Mouse (Mus musculus) left cerebral cortex, adult 2 months (tissue): ENCODE data around the gene Serpine2. TPM values are rescaled to one million over a fixed set of nuclear protein-coding genes. Genes with fewer than 3 reads are reported as not detected.

ENCODE experiments used
- DNase-seq, 2 experiments: peaks; one replicate each; pipeline ENCODE4 v3.0.0; 2021 to 2022; ENCODE audit warnings: low spot score in 2 of 2, mixed read lengths in 1 of 2; ENCODE audit errors: extremely low spot score in 1 of 2
- H3K27ac ChIP-seq: fragments of 200-600 bp; 2 replicates; pipeline ENCODE4 v1.8.1; 2022
- H3K4me3 ChIP-seq: fragments of 200-600 bp; 2 replicates; pipeline ENCODE4 v1.8.1; 2022
- CTCF ChIP-seq: fragments of 200-600 bp; IDR thresholded peaks from 2 replicates; pipeline ENCODE4 v1.8.1; 2022; ENCODE audit warnings: antibody characterized with exemption, mild to moderate bottlenecking, moderate library complexity
- intact Hi-C: fragments of 180-260 bp; cut with DNase I; formaldehyde crosslinking; loops from one replicate; pipeline ENCODE4 v1.15.1; 2025
- total RNA-seq, 2 experiments: library from RNA; stranded (reverse); gene quantifications; 2 replicates each; pipeline ENCODE4 v1.2.3; 2021

Gene Serpine2
- total RNA-seq, 2 experiments from 2014 or later: 134 to 141 TPM

DNA sequence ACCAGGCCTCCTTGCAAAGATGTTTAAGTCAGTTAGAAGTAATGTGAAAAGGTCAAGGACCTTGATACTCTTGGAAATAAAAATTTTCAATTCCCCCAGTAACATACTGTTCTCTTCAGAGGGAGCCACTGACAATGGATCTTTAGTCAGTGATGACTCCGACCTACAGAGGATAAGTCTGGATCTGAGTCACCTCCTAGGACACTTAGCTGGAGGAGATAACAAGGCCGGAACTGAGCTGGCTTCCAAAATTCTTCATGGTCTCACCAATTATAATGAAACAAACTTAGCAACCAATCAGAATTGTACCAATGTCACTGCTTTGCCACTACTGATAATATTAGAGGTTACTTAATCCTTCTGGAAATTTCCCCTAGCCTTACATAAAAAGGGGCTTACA lies 96.9 kb downstream of the Serpine2 start:
- intact Hi-C loops: no loop called here
- TF ChIP-seq CTCF: no peak
- Histone ChIP-seq H3K27ac (no peak overlapping the region), H3K4me3 (no peak overlapping the region)
- no peak for DNase-seq

DNA sequence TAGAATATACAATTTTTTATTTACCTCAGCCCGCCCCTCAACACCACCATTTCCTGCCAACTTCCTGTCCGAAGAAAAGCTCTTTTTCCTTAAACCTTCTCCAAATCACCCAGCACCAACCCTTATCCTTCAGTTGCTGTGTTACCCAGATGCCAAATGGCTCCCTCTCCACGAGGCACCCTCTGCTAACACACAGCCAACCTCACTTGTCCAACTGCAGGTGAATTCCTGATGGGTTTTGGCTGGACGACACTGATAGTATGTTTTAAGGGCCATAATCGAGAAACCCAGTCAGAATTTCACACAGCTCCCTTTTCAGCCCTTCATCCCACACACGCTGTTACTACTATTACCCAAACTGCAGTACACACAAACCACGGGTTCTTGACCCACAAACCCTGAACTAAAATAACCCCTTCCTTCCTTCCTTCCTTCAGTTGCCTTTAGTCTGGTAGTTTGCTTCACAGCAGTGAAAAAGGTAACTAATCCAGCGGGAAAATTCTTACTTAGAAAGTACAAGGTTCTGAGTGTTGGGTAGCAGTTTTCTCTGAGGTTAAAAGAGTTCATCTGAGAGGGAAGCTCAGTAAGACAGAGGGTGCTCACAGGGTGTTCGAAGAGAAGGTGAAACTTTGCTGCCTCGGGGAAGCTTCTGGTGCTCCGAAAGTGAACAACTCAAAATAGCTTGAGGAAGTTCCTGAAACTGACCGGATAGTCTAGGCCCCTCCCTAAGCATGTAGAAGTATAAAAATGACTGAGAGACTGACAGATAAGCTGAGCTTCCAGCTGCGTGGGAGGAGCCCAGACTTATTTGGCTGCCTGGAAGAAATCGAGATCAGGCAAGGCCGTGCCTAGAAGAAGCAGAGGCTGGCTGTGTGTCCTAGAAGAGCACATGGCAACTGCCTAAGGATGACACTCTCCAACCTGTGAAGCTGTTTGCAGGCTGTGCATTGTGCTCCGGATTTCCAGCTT lies 98.4 kb downstream of the Serpine2 start:
- no peak for DNase-seq
- peak overlapping the region; percentile 98; the same call in 1 of the 2 replicates for H3K4me3 ChIP-seq
- TF ChIP-seq CTCF: no peak
- no peak overlapping the region for H3K27ac ChIP-seq
- intact Hi-C loops: no loop called here

DNA sequence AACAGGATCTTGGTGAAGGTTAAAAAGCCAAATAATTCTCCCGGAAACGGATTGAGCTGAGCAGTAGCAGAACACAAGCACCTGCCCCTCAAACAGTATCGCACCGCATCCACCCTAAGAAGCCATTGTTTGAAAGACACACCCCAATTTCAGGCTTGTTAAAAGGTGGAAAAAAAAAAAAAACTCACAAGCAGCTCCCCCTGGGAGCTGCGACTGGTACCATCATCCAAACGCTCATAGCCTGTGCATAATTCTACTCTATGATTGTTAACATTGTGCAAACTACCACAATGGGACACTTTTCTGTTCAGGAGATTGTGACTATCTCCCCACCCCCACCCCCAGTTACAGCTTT lies 99.1 kb downstream of the Serpine2 start:
- intact Hi-C loops: no loop called here
- no peak overlapping the region for H3K27ac ChIP-seq
- no peak for DNase-seq
- peak overlapping the region; percentile 98 for H3K4me3 ChIP-seq
- no peak; the same call in 1 of the 2 replicates for TF ChIP-seq CTCF

DNA sequence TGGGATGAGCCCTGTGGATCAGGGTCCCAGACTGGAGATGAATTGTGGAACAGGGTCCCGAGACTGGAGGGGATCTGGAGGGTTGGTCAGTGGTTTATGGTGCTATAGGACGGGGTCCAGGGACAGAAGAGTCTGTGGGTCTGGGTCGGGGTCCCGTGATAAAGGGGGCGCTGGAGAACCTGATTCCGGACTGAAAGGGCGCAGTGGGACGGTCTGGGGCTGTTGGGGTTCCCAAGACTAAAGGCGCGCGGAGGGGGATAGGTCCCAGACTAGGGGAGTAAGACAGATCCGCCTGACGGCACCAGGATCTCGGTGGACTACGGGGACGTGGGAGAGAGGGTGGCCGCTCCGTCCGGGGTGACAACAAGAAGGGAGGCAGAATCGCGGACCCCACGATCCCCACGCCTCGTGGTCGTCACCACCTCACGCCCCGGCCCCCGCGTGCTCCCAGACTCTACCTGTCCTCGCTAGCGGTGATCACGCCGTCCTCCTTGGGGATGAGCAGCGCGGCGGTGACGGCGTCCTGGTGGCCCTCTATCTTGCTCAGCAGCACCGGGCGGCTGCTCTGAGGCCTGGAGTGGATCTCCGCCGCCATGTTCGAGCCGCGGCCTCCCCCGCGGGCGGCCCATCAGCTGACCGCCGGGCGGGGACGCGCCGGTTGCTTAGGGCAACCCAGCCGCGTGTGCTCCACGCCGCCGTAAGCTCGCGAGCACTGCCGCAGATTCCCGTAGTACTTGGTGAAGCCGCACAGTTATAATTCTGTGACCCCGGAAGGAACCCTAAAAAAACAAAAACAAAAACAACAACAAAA lies 99.7 kb downstream of the Serpine2 start:
- intact Hi-C loops: no loop called here
- DNase-seq: peak; percentile 85 to 86
- Histone ChIP-seq H3K27ac (peak overlapping the region; percentile 97), H3K4me3 (peak overlapping the region; percentile 98)
- TF ChIP-seq CTCF: no peak

DNA sequence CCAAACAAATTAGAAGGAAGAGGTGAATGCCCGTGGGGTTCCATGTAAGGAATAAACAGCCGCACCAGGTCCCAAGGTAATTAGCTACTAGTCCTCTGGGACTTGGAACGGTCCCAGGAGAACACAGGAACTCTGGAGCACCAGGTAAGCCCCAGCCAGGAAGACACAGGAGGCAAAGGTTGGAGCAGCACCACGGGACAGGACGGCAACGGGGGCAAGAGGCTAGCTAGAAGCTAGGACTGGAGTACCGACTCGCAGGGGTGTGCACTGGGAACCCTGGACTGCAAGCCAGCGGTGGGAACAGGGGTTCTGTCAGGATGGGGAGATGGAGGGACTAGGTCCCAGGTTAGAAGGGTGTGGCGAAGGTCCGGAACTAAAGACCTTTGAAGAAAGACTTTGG lies 100.3 kb downstream of the Serpine2 start:
- Histone ChIP-seq H3K27ac (peak overlapping the region; percentile 97), H3K4me3 (peak overlapping the region; percentile 98)
- TF ChIP-seq CTCF: no peak
- intact Hi-C loops: no loop called here
- DNase-seq: no peak

DNA sequence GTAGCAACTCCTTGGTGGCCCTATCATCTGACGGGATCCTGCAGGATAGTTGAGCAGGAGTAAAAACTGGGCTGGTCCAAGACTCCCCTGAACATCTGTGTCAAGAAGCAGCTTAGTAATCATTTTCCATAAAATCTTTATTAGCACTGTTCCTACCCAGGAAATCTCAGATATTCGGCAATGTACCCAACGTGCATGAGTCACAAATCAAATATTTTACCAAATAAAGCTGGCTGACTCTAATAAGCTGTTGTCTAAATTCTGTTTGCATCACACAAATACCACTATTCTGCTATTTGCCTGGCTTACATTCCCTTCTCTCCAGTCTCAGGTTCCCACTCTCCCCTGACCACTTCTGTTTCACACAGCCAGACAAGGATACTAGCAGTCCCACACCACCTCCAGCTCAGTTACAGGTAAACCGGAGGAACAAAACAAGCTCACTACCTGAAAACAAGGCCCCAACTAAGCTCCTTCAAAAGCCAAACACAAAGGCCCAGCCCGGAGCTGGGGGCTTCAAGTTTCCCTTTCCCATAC lies 101.5 kb downstream of the Serpine2 start:
- Histone ChIP-seq H3K4me3 (peak overlapping the region; percentile 23), H3K27ac (no peak overlapping the region)
- TF ChIP-seq CTCF: no peak
- DNase-seq: no peak
- intact Hi-C loops: no loop called here

DNA sequence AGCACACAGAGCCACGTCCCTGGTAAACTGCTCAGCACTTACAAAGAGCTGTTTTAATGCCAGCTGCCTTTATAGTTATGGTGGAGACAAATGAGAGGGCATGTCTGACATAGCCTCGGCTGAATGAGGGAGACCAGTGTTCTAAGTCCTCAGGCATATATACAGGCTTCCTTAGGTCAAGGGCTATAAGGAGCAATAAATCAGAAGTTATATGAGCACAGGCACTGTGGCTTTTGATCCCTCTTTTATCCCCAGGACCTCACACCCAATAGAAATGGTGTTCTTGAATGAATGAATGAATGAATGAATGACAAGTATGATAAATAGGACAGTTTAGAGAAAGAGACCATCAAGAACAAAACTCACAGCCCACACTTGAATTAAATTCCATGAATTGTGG lies 102.0 kb downstream of the Serpine2 start:
- intact Hi-C loops: no loop called here

DNA sequence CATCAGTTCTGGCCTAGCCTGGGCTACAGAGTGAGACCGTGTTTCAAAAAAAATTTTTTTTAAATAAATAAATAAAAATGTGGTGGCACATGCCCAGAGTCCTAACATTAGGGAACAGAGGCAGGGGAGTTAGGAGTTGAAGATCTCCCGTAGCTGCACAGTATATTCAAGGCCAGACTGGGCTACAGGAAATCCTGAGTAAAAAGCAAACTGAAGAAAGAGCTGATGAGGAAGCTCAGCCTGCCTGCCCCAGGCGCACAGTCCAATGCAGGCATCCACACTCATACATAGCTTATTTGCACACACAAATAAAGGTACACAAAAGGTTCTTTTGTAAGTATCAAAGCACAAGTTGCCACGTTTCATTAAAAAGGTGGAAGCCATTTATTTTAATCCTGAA lies 103.4 kb downstream of the Serpine2 start:
- intact Hi-C loops: no loop called here
- Histone ChIP-seq H3K27ac (no peak overlapping the region), H3K4me3 (no peak overlapping the region)
- no peak for DNase-seq
- TF ChIP-seq CTCF: no peak

More for the DNA sequence above, 102.0 kb downstream of the Serpine2 start:
- H3K4me3 ChIP-seq: no peak overlapping the region
- DNase-seq: no peak
- no peak overlapping the region for H3K27ac ChIP-seq
- TF ChIP-seq CTCF: no peak

DNA sequence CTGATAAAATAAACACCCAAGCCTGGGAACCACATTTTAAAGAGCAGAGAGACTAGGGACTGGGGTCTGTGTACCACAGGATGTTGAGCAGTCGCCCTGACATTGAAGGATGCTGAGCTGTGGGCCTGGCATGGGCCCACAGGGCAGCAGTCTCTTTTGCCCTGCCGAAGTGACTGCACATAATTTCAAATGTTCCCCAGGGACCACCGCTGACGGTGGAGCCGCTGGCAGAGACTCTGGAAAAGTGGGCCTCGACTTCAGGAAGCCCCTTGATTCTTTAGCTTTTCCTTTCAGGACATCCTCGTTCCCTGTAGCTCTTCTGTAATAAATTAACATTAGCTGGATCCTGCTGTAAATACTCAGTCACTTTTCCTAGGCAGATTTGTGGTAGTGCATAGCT lies 103.8 kb downstream of the Serpine2 start:
- Histone ChIP-seq H3K27ac (no peak overlapping the region), H3K4me3 (no peak overlapping the region)
- intact Hi-C loops: no loop called here
- no peak for DNase-seq
- TF ChIP-seq CTCF: no peak

DNA sequence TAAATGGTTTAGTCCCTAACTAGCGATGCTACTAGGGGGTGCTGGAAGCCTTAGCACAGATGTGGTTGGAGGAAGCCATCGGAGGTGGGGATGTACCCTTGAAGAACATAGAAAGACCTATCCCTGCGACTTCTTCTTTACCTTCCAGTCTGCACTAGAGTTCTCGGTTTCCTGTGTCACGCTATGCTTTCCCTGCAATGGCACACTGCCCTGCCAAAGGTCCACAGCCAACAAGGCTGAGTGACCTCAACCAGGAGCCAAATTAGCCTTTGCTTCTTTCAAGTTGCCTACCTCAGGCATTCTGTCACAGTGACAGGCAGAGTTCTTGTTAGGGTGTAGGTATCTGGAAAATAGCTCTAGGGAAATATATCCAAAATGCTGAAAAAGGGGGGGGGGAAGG lies 104.6 kb downstream of the Serpine2 start:
- Histone ChIP-seq H3K4me3 (no peak overlapping the region), H3K27ac (no peak overlapping the region)
- no peak for DNase-seq
- intact Hi-C loops: no loop called here
- TF ChIP-seq CTCF: no peak

DNA sequence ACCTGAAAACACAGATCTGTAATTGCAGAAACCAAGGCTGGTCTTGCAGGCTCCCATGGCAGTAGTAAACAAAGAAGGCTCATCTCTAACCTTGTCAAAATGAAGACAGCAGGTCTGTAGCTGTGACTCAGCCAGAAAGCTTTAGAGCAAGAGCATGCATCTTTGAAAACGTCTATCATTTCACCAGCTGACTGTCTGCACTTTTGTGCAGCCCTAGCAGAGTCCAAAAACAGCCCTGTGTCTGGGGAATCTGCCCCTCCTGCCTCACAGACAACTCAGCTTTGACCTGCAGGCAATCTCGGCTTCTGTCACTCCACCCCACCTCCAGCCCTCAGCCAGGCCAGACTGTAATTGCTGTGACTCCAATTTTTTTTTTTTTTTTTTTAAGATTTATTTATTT lies 105.6 kb downstream of the Serpine2 start:
- intact Hi-C loops: no loop called here
- no peak for TF ChIP-seq CTCF
- no peak overlapping the region for H3K4me3 ChIP-seq
- no peak overlapping the region for H3K27ac ChIP-seq
- DNase-seq: no peak

DNA sequence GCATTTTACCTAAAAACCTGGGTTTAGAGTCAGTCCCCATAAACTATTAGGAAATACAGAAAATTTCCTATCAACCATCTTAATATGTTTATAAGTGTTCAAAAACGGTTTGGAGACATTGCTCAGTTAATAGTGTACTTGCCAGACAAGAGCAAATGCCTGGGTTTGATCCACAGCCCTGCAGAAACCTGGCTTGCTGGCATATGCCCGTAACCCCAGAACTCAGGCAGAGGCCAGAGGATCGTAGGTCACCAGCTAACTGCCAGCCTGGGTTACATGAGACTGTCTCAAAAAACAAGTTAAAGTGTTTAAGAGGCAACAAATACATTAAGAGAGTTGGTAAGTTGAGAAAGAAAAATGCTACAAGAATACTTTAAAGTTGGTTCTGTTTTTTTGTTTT lies 106.0 kb downstream of the Serpine2 start:
- H3K4me3 ChIP-seq: no peak overlapping the region
- no peak for DNase-seq
- no peak overlapping the region for H3K27ac ChIP-seq
- TF ChIP-seq CTCF: no peak
- intact Hi-C loops: no loop called here
